Mouse (Mus musculus) neural tube, embryonic 11.5 days (tissue): Measurements from ENCODE around the gene D630039A03Rik. TPM values are rescaled to one million over a fixed set of nuclear protein-coding genes. Genes with fewer than 3 reads are reported as not detected.

ENCODE experiments used
- ATAC-seq: fragments of 200-750 bp; cut with Nextera tagmentation; 2 replicates; pipeline ENCODE4 v1.8.0; 2017; ENCODE audit warnings: moderate number of reproducible peaks, mild to moderate bottlenecking, moderate TSS enrichment, moderate library complexity; ENCODE audit not compliant: insufficient read depth, low FRiP score, low TSS enrichment
- DNase-seq: peaks from one replicate; pipeline ENCODE4 v3.0.0-alpha.2; 2015; ENCODE audit warnings: low spot score
- H3K27ac ChIP-seq: fragments of 300-500 bp; sonication (generic); 2 replicates; pipeline ENCODE4 v1.5.1; 2014; ENCODE audit warnings: low read depth, mild to moderate bottlenecking, low read length
- H3K27me3 ChIP-seq: fragments of 300-500 bp; sonication (generic); 2 replicates; pipeline ENCODE4 v1.6.1; 2014; ENCODE audit warnings: mild to moderate bottlenecking, low read length, mixed read lengths; ENCODE audit not compliant: control insufficient read depth, insufficient read depth
- H3K36me3 ChIP-seq: fragments of 300-500 bp; sonication (generic); 2 replicates; pipeline ENCODE4 v1.6.1; 2014; ENCODE audit warnings: mild to moderate bottlenecking, low read length, moderate library complexity, mixed read lengths; ENCODE audit not compliant: control insufficient read depth, insufficient read depth
- H3K4me1 ChIP-seq: fragments of 300-500 bp; sonication (generic); 2 replicates; pipeline ENCODE4 v1.6.1; 2014; ENCODE audit warnings: low read length, mixed read lengths; ENCODE audit not compliant: control insufficient read depth, insufficient read depth
- H3K4me2 ChIP-seq: fragments of 300-500 bp; sonication (generic); 2 replicates; pipeline ENCODE4 v1.6.1; 2014; ENCODE audit warnings: low read depth, mild to moderate bottlenecking, moderate library complexity
- H3K4me3 ChIP-seq: fragments of 300-500 bp; sonication (generic); 2 replicates; pipeline ENCODE4 v1.5.1; 2014; ENCODE audit warnings: low read depth, low read length
- H3K9ac ChIP-seq: fragments of 300-500 bp; sonication (generic); 2 replicates; pipeline ENCODE4 v1.6.1; 2014; ENCODE audit warnings: mild to moderate bottlenecking, low read length
- H3K9me3 ChIP-seq: fragments of 300-500 bp; sonication (generic); 2 replicates; pipeline ENCODE4 v1.6.1; 2016; ENCODE audit warnings: low read length; ENCODE audit not compliant: control insufficient read depth
- whole genome bisulfite sequencing: fragments of 180-500 bp; shearing (Covaris S2); extraction: QIAGEN DNeasy Blood & Tissue Kit; methylation state at CpG from one replicate; pipeline ENCODE4 v1.1.7; 2014; 5-methylcytosine and 5-hydroxymethylcytosine counted together
- polyA plus RNA-seq: library from polyadenylated mRNA; unstranded; fragments of >200 nt; fragmentation: Nextera tagmentation; extraction: Ambion mirVana; gene quantifications from 2 replicates; pipeline ENCODE4 v1.2.1, GENCODE M21; 2014

The D630039A03Rik gene
- polyA plus RNA-seq, 1 experiment from 2014 or later: 0.65 TPM

DNA sequence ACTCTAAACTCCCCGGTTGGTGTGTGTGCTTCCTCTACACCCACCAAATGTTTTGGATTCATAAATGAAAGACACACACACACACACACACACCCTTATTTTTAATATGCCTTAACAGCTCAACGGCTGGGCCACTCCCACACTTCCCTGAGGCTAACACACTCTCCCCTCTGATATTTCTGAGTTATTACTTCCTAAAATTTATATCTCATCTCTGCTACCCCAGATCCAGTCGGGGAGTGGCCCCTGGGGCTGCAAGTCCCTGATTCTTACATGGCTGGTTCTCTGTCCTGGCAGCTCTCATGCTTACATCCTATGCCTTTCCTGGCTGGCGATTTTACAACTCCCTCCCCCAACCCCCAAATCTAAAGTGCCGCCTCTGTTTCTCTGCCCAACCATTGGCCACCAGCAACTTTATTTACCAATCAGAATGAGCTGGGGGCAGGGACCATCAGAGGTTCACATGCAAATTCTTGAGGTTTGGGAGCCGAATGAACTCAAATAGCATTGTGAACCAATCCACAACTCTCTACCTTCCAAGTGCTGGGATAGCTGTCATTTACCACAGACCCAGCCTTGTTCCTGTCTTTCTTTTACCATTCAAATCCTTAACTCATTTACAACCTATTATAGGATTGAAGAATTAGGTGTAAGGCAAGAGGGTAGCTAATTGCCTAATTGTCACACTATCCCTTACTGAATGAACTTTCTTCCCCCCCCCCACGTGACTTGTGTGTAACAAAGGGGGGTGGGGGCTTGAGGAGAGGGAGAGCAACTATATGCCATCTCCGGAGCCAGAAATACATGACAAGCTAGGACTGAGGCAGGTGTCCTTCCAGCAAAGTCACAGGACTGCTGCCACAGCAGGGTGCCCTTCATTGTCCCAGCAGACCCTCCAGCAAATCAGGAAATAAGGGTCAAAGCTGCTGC lies 3.7 kb upstream of the D630039A03Rik start:
- Histone ChIP-seq H3K9me3 (no peaks in the 10 kb centered on the region), H3K4me1 (peaks cover 7% of the 10 kb centered on the region), H3K9ac (no peak overlapping the region), H3K4me2 (no peak overlapping the region), H3K27ac (no peak overlapping the region), H3K36me3 (no peaks in the 10 kb centered on the region), H3K4me3 (no peak overlapping the region), H3K27me3 (0 out of 2 replicates have a peak, but pooled peaks cover 2% of the 10 kb centered on the region)
- WGBS: 14% methylated on average over 8 of the region's 8 CpGs
- DNase-seq (peak; percentile 13), ATAC-seq (peak; percentile 42; the same call in 1 of the 2 replicates)

DNA sequence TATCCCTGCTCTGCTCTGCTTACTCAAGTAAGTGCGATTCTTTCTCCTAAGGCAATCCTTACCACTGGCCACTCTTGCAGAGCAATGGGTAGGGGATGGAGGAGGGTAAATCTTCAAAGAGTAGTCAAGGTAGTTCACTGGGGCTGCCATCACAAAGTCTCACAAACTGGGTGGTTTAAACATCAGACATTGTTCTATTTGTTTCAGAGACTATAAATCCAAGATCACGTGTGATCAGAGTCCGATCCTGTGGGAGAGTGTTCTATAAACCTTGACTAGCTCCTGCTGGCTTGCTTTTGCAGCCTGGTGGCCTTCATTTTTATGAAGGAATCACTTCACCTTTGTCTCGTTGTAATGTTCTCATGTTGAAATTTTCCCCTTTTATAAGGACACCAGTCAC lies 614 bp upstream of the D630039A03Rik start:
- Histone ChIP-seq H3K27me3 (0 out of 2 replicates have a peak, but pooled peaks cover 2% of the 10 kb centered on the region), H3K4me3 (no peak overlapping the region), H3K36me3 (no peaks in the 10 kb centered on the region), H3K9me3 (no peaks in the 10 kb centered on the region), H3K4me1 (peaks cover 7% of the 10 kb centered on the region; the same call in 1 of the 2 replicates), H3K4me2 (no peak overlapping the region), H3K9ac (no peak overlapping the region), H3K27ac (no peak overlapping the region)
- ATAC-seq (no peak), DNase-seq (no peak)
- 76% methylated on average over 4 of the region's 4 CpGs for WGBS

DNA sequence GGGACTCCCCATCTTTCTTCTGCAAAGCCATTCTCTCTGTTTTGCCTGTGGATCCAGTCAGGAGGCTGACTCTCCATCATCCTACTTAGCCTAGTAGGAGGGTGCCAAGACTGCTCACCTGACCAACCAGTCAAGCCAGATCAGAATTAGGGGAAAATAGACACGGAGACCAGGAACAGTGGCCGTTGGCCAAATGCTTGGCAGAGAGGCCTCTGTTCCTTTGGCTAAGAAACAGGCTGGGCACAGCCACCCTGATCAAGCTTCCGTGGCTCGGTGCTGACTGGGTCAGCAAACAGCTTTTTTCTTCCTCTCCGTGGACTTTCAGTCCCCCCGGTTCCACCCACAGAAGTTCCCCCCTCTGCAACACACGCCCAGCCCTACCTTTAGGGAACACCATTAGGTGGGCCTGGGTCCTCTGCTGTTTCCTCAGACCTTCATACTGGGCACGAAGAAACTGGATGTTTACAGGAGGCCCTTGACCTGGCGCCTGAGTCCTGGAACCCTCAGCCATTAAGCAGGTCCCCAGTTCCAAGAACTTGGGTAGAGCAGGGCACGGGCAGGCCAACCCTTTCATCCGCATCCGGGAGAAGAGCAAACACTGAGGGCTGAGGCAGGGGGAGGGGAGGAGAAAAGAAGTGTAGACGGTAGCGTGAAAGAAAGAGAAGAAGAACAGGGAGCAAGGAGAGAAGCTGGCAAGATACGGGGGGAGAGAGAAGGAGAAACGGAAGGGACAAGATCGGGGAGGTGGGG lies 706 bp downstream of the D630039A03Rik start:
- DNase-seq (no peak), ATAC-seq (no peak)
- H3K36me3 ChIP-seq: no peaks in the 10 kb centered on the region
- H3K4me1 ChIP-seq: peaks cover 6% of the 10 kb centered on the region; the same call in 1 of the 2 replicates
- H3K9me3 ChIP-seq: no peaks in the 10 kb centered on the region
- 0 out of 2 replicates have a peak, but pooled peaks cover 2% of the 10 kb centered on the region for H3K27me3 ChIP-seq
- H3K9ac ChIP-seq: no peak overlapping the region
- H3K4me3 ChIP-seq: no peak overlapping the region
- 38% methylated on average over 17 of the region's 17 CpGs for WGBS
- no peak overlapping the region for H3K27ac ChIP-seq
- no peak overlapping the region; the same call in 1 of the 2 replicates for H3K4me2 ChIP-seq

DNA sequence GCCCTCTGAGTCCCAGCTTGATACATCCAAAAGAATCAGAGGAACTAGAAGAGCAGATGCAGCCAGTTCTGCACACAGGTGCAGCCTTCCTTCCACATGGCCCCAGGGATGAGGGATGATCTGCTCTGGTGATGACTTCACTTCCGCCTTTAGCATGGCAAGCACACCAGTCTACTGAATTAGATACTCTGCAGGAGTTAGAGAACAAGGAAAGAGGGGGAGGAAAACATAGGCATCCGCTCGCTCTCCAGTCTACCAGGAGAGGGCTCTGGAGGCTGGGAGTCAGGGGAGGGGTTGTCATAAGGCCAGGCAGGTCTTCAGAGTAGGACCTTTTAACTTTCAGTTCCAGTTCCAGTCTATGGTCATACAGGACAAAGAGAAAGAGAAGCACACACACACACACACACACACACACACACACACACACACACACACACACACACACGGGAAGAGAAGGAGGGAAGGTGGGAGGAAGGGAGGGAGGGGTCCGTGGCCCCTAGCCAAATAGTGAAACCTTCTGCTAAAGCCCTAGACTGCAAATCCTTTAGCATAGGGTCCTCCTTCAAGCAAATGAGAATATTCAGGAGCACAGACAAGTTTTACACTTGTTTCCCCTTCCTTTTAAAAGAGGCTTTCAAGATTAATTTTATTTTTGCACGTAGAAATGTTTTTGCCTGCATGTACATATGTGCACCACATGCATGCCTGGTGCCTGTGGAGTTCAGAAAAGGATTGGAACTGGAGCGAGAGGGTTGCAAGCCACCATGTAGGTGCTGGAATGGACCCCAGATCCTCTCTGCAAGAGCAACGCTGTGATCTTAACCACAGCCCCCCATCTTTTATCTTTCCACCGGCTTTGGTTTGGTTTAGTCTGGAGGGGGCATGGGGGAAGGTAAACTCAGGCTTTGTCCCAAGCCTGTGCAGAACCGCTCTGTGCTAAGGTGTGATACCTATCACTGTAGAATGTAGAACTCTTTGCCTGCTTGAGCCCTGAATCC lies 1.6 kb downstream of the D630039A03Rik start:
- H3K4me1 ChIP-seq: 0 out of 2 replicates have a peak, but pooled peaks cover 2% of the 10 kb centered on the region
- no peak for ATAC-seq
- 75% methylated on average over 10 of the region's 10 CpGs for WGBS

DNA sequence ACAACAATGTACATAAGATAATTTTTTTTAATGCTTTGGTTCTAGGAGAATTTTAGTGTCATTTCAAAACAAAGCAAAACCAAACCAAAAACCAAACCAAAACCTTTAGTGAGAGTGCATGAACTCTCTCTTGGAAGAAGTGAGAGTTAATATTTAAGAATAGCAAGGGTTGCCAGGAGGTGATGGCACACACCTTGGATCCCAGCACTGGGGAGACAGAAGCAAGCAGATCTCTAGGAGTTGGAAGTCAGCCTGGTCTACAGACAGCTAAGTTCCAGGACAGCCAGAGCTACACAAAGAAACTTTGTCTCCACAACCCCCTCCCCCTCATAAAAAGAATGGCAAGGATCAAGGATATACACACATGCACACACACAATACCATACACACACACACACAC lies 3.1 kb downstream of the D630039A03Rik start:
- ATAC-seq: no peak
- 0 out of 2 replicates have a peak, but pooled peaks cover 2% of the 10 kb centered on the region for H3K4me1 ChIP-seq
- H3K36me3 ChIP-seq: no peaks in the 10 kb centered on the region
- 0 out of 2 replicates have a peak, but pooled peaks cover 2% of the 10 kb centered on the region for H3K27me3 ChIP-seq
- no peak overlapping the region for H3K4me2 ChIP-seq
- H3K9ac ChIP-seq: no peak overlapping the region
- no peak for DNase-seq
- no peaks in the 10 kb centered on the region for H3K9me3 ChIP-seq
- no peak overlapping the region for H3K4me3 ChIP-seq
- no peak overlapping the region for H3K27ac ChIP-seq

More for the DNA sequence above, 1.6 kb downstream of the D630039A03Rik start:
- H3K9ac ChIP-seq: no peak overlapping the region
- no peaks in the 10 kb centered on the region for H3K36me3 ChIP-seq
- no peak overlapping the region for H3K27ac ChIP-seq
- H3K9me3 ChIP-seq: no peaks in the 10 kb centered on the region
- H3K4me3 ChIP-seq: no peak overlapping the region
- 0 out of 2 replicates have a peak, but pooled peaks cover 2% of the 10 kb centered on the region for H3K27me3 ChIP-seq
- DNase-seq: no peak
- H3K4me2 ChIP-seq: no peak overlapping the region

- no peak for ATAC-seq
- Histone ChIP-seq H3K27ac (no peak overlapping the region), H3K4me1 (no peaks in the 10 kb centered on the region), H3K4me2 (no peak overlapping the region), H3K36me3 (no peaks in the 10 kb centered on the region), H3K4me3 (no peak overlapping the region), H3K9me3 (no peaks in the 10 kb centered on the region), H3K27me3 (no peaks in the 10 kb centered on the region), H3K9ac (no peak overlapping the region)
- 84% methylated on average over 6 of the region's 6 CpGs for WGBS
- no peak for DNase-seq
Measured at GRCm38 (mm10) chr4:57908860-57909259, 7.2 kb downstream of the D630039A03Rik start.

DNA sequence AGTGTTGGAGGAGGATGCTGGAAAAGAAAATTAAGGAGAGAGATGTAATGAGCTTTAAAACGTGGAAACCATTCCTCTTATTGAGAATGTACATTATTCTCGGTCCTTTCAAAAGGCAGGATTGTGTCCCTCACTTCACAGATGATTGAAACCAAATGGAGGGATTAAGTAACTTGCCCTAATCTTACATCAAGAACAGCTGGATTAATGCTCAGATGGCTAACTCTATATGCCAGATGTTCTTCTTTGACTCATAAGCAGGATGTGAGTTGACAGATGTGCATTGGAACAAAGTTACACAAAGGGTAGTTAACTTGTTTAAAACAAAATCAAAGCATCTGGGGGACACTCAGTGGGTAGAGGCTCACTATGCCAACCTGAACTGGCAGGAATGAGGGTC lies 9.4 kb downstream of the D630039A03Rik start:
- H3K9ac ChIP-seq: no peak overlapping the region
- H3K36me3 ChIP-seq: no peaks in the 10 kb centered on the region
- H3K4me2 ChIP-seq: no peak overlapping the region
- ATAC-seq: no peak
- DNase-seq: no peak
- H3K9me3 ChIP-seq: no peaks in the 10 kb centered on the region
- WGBS: 62% methylated on average over 2 of the region's 2 CpGs
- H3K4me3 ChIP-seq: no peak overlapping the region
- no peaks in the 10 kb centered on the region for H3K27me3 ChIP-seq
- H3K27ac ChIP-seq: no peak overlapping the region
- H3K4me1 ChIP-seq: no peaks in the 10 kb centered on the region

- Histone ChIP-seq H3K36me3 (no peaks in the 10 kb centered on the region), H3K4me2 (no peak overlapping the region), H3K4me1 (no peaks in the 10 kb centered on the region), H3K9me3 (no peaks in the 10 kb centered on the region), H3K4me3 (no peak overlapping the region), H3K9ac (no peak overlapping the region), H3K27ac (no peak overlapping the region), H3K27me3 (no peaks in the 10 kb centered on the region)
- 29% methylated on average over 9 of the region's 9 CpGs for WGBS
- ATAC-seq (no peak), DNase-seq (no peak)
Measured at GRCm38 (mm10) chr4:57904638-57905037, 11.5 kb downstream of the D630039A03Rik start.
